ENCODE assay signal across 1 mouse cellular context in the genomic region with DNA sequence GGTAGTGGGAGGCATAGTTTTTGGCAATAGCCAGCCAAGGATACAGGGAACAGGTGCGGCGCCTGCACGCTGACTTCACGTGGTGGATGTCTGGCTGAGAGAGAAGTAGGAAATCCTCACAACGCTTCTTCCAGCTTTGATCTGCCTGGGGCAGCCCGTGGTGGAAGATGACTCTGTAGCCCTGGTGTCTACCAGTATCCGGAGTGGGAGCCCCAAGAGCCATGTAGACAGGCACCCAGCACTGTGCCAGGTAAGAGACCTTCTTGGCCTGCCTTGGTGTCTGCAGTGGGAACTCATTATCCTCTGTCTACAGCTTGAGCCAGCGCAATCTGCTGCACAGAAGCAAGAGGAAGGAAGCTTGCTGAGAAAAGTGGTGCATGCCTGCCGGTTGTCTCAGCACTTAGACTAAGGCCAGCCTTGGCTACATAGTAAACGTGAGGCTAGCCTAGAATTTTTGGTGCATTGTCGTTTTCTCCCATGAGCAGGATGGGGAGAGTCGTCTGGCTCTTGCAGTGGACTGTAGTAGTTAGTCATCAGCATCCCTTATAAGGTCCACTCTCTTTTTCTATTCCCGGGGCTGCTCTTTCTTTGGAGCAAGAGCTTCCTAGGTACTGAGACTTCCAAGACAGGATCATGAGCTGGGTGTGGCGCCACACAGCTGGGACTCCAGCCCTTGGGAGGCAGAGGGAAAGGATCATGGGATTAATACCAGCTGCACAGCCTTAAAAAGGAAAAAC.
TF ChIP-seq lines count a peak whose summit lies in the region.

No protein-coding gene starts in this region.

TF ChIP-seq in CH12.LX, 34 proteins besides CTCF, POLR2A, EP300 and RAD21:
- TF ChIP-seq ZKSCAN1 (IDR thresholded peaks at IDR 0.05; ENCODE audit: borderline replicate concordance, low read depth, low read length) (no peak), ETS1 (conservative IDR thresholded peaks at IDR 0.05; ENCODE audit: low read depth, low read length) (no peak), SIN3A (IDR thresholded peaks at IDR 0.05; ENCODE audit: low read length) (peak; percentile 29; the same call in 1 of the 2 replicates), RCOR1 (conservative IDR thresholded peaks at IDR 0.05; ENCODE audit: low read depth, low read length) (no peak), TCF12 (IDR thresholded peaks at IDR 0.05; ENCODE audit: low read depth, low read length) (no peak), JUND (conservative IDR thresholded peaks at IDR 0.05; ENCODE audit: low read depth, low read length) (no peak), ZMIZ1 (IDR thresholded peaks at IDR 0.05; ENCODE audit: low read depth, low read length) (no peak), E2F4 (IDR thresholded peaks at IDR 0.05; ENCODE audit: insufficient replicate concordance, low read depth, low read length) (no peak), POLR2AphosphoS2 (IDR thresholded peaks at IDR 0.05; ENCODE audit: low read depth, low read length) (no peak), HCFC1 (IDR thresholded peaks at IDR 0.05; ENCODE audit: low read depth, low read length) (no peak), CHD1 (IDR thresholded peaks at IDR 0.05; ENCODE audit: low read depth, low read length) (no peak), MAX (IDR thresholded peaks at IDR 0.05; ENCODE audit: low read length) (peak; percentile 79), ELF1 (IDR thresholded peaks at IDR 0.05; ENCODE audit: low read depth, low read length) (0 out of 2 replicates have a peak, but pooled peaks have one; percentile 9), MXI1 (IDR thresholded peaks at IDR 0.05; ENCODE audit: low read depth, low read length) (peak; percentile 60; the same call in 1 of the 2 replicates), IRF4 (IDR thresholded peaks at IDR 0.05; ENCODE audit: low read depth, low read length) (no peak), GABPA (IDR thresholded peaks at IDR 0.05; ENCODE audit: insufficient replicate concordance, low read depth, low read length) (no peak), BHLHE40 (IDR thresholded peaks at IDR 0.05; ENCODE audit: low read depth, low read length) (peak; percentile 64), NELFE (IDR thresholded peaks at IDR 0.05; ENCODE audit: low read depth, low read length) (no peak), SMC3 (IDR thresholded peaks at IDR 0.05; ENCODE audit: low read depth, low read length) (no peak), NRF1 (IDR thresholded peaks at IDR 0.05; ENCODE audit: low read depth, low read length) (no peak), UBTF (IDR thresholded peaks at IDR 0.05; ENCODE audit: low read depth, low read length) (no peak), PAX5 (IDR thresholded peaks at IDR 0.05; ENCODE audit: low read length) (no peak), JUN (IDR thresholded peaks at IDR 0.05; ENCODE audit: insufficient read depth, low read depth, low read length) (no peak), USF2 (conservative IDR thresholded peaks at IDR 0.05; ENCODE audit: low read depth, low read length) (no peak), MAZ (IDR thresholded peaks at IDR 0.05; ENCODE audit: low read depth, low read length) (no peak), KAT2A (IDR thresholded peaks at IDR 0.05; ENCODE audit: insufficient replicate concordance, low read length) (no peak), CHD2 (IDR thresholded peaks at IDR 0.05; ENCODE audit: low read length) (no peak), MEF2A (IDR thresholded peaks at IDR 0.05; ENCODE audit: borderline replicate concordance, low read depth, low read length) (no peak), ZNF384 (IDR thresholded peaks at IDR 0.05; ENCODE audit: low read depth, low read length) (no peak), TBP (conservative IDR thresholded peaks at IDR 0.05; ENCODE audit: low read depth, low read length) (no peak), ZC3H11A (IDR thresholded peaks at IDR 0.05; ENCODE audit: low read depth, low read length) (no peak), MYC (IDR thresholded peaks at IDR 0.05; ENCODE audit: low read depth, low read length) (peak; percentile 92), MAFK (IDR thresholded peaks at IDR 0.05; ENCODE audit: insufficient replicate concordance, low read length) (no peak), USF1 (IDR thresholded peaks at IDR 0.05; ENCODE audit: low read depth, low read length) (no peak)
